In the genomic region with DNA sequence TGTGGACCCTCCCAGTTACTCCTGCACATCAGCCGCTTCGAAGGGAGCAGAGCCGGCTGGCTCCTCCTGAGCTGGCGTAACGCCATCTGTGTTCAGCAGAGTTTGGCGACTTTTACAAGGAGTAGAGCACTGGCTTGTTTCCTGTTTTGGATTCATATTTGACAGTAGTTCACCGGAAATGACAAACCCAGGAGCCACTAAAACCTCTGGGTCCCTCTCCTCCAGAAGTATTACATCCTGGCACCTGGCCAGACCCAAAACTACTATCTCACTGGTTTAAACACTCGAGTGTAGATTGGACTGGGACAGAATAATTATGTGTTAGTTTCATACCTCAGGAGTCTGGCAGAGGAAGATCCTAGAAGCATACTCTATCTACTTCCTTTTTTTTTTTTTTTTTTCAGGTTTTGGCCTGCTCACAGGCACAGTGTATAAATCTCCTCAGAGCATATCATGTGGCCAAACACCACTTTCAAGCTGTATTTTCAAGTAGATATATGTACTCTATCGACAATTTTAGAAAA, we compare ENCODE assay signal across 8 mouse cellular contexts. TPM values are rescaled to one million over a fixed set of nuclear protein-coding genes. Genes with fewer than 3 reads are reported as not detected.
DNase-seq lines count a peak whose midpoint lies in the region; ATAC-seq lines count a peak whose summit lies in the region.
"Had no signal": no experiment of that assay in that cellular context is flagged by ENCODE, and none has a peak within 500 bp of the region (broad histone marks: within the 10 kb centered on the region; RNA-seq: fewer than 3 reads in every experiment).

No protein-coding gene starts in this region.

- peaks cover 6% of the 10 kb centered on the region for H3K4me1 ChIP-seq in limb, embryonic 13.5 days
- H3K4me1 ChIP-seq in limb, embryonic 10.5 days = no peaks in the 10 kb centered on the region
- H3K4me1 ChIP-seq: limb, embryonic 12.5 days had no signal

- H3K9ac ChIP-seq in limb, embryonic 13.5 days = no peak overlapping the region
- H3K9ac ChIP-seq: limb, embryonic 12.5 days had no signal

- ATAC-seq in limb, embryonic 13.5 days (ENCODE audit: low FRiP score, low read depth) = peak; percentile 73; the same call in 1 of the 2 replicates
- peak; percentile 87 to 89 for ATAC-seq in hematopoietic stem cell, adult 5-6 weeks (replicated peaks in 1 of 2; ENCODE audit: insufficient read depth in 1 of 2, low FRiP score in 2 of 2, low TSS enrichment in 1 of 2, low read depth in 1 of 2, poor library complexity in 2 of 2, severe bottlenecking in 2 of 2)

- no peak overlapping the region for H3K27ac ChIP-seq in limb, embryonic 13.5 days
- H3K27ac ChIP-seq in limb, embryonic 10.5 days = no peak overlapping the region
- H3K27ac ChIP-seq: limb, embryonic 12.5 days had no signal

- WGBS in limb, embryonic 13.5 days = 38% methylated on average over 9 of the region's 9 CpGs
- 88% methylated on average over 9 of the region's 9 CpGs for WGBS in limb, embryonic 10.5 days

- no peak for DNase-seq in limb, embryonic 10.5 days (ENCODE audit: low spot score)
- DNase-seq in adipocyte (ENCODE audit: low spot score) = peak; percentile 6
- peak; percentile 49 for DNase-seq in cerebellum, adult 9-11 months
- DNase-seq in lung, postnatal 14 days = peak; percentile 41
- DNase-seq in retina, embryonic 14.5 days (ENCODE audit: low spot score) = no peak

- no peaks in the 10 kb centered on the region for H3K9me3 ChIP-seq in limb, embryonic 13.5 days
- H3K9me3 ChIP-seq in limb, embryonic 10.5 days (replicated peaks) = no peaks in the 10 kb centered on the region
- H3K9me3 ChIP-seq: limb, embryonic 12.5 days had no signal

- H3K4me3 ChIP-seq in limb, embryonic 13.5 days = no peak overlapping the region
- no peak overlapping the region for H3K4me3 ChIP-seq in limb, embryonic 10.5 days
- H3K4me3 ChIP-seq: limb, embryonic 12.5 days had no signal

- H3K4me2 ChIP-seq in limb, embryonic 13.5 days (replicated peaks) = no peak overlapping the region
- H3K4me2 ChIP-seq: limb, embryonic 12.5 days had no signal

- no peaks in the 10 kb centered on the region for H3K36me3 ChIP-seq in limb, embryonic 13.5 days
- no peaks in the 10 kb centered on the region for H3K36me3 ChIP-seq in limb, embryonic 10.5 days
- H3K36me3 ChIP-seq: limb, embryonic 12.5 days had no signal

- no peaks in the 10 kb centered on the region for H3K27me3 ChIP-seq in limb, embryonic 13.5 days
- H3K27me3 ChIP-seq in limb, embryonic 10.5 days (ENCODE audit: low read depth, poor library complexity, severe bottlenecking) = no peaks in the 10 kb centered on the region
- H3K27me3 ChIP-seq: limb, embryonic 12.5 days had no signal

RNA-seq across cellular contexts. Expression of a gene that starts 11.0 kb away (rescaled TPM):
- polyA plus RNA-seq in limb, embryonic 13.5 days (2015; fragmentation: Nextera tagmentation; extraction: Ambion mirVana) = 0.13 and 0.31 TPM in 2 replicates
- 0.05 TPM in 2 replicates for polyA plus RNA-seq in limb, embryonic 10.5 days (2016; fragmentation: Nextera tagmentation; extraction: Ambion mirVana)
- not detected in 2 replicates for total RNA-seq in hematopoietic stem cell, adult 5-6 weeks (2017)

Comparison
In these comparisons a context has a peak if more than half of its experiments do, and no peak if none do; other contexts are left out.
1. DNase-seq: peak in adipocyte (single experiment), cerebellum, adult 9-11 months (single experiment) and lung, postnatal 14 days (single experiment); none in limb, embryonic 10.5 days (single experiment) and retina, embryonic 14.5 days (single experiment).